Mouse (Mus musculus) brain, embryonic 18.5 days (tissue): Measurements from ENCODE around the gene Traf7.

Experiments used
- DNase-seq: peaks from one replicate; pipeline ENCODE4 v3.0.0-alpha.2; 2012; ENCODE audit warnings: low read depth, low spot score

Traf7 gene

GRCm38 (mm10) chr17:24527723-24528559 lies at the start of gene Traf7:
TSS of gene Traf7 (minus strand) at chr17:24527938.
- peak; percentile 100 for DNase-seq

GRCm38 (mm10) chr17:24573811-24574210 lies 46.1 kb upstream of the Traf7 start:
- no peak for DNase-seq

GRCm38 (mm10) chr17:24572651-24573245 lies 45.0 kb upstream of the Traf7 start:
- DNase-seq, result no peak

GRCm38 (mm10) chr17:24569837-24570236 lies 42.1 kb upstream of the Traf7 start:
- DNase-seq, result no peak

GRCm38 (mm10) chr17:24567034-24567779 lies 39.5 kb upstream of the Traf7 start:
- DNase-seq, result no peak

- DNase-seq, result no peak
These were observed 38.1 kb upstream of the Traf7 start for GRCm38 (mm10) chr17:24565792-24566191.

- no peak for DNase-seq
These were observed 37.4 kb upstream of the Traf7 start for GRCm38 (mm10) chr17:24565092-24565491.

- DNase-seq, result no peak
These were observed 36.7 kb upstream of the Traf7 start for GRCm38 (mm10) chr17:24564422-24564821.

GRCm38 (mm10) chr17:24563638-24564037 lies 35.9 kb upstream of the Traf7 start:
- no peak for DNase-seq

- no peak for DNase-seq
These were observed 33.9 kb upstream of the Traf7 start for GRCm38 (mm10) chr17:24561592-24561991.

- DNase-seq, result no peak
These were observed 32.7 kb upstream of the Traf7 start for GRCm38 (mm10) chr17:24560301-24561028.

GRCm38 (mm10) chr17:24559146-24559545 lies 31.4 kb upstream of the Traf7 start:
- no peak for DNase-seq

GRCm38 (mm10) chr17:24558600-24559099 lies 30.9 kb upstream of the Traf7 start:
- DNase-seq, result no peak

GRCm38 (mm10) chr17:24557091-24557490 lies 29.4 kb upstream of the Traf7 start:
- DNase-seq, result no peak

GRCm38 (mm10) chr17:24551050-24551444 lies 23.3 kb upstream of the Traf7 start:
- DNase-seq, result no peak

GRCm38 (mm10) chr17:24550416-24551049 lies 22.8 kb upstream of the Traf7 start:
- no peak for DNase-seq

- peak; percentile 95 for DNase-seq
These were observed 22.1 kb upstream of the Traf7 start, which contains the start of gene Pkd1 for GRCm38 (mm10) chr17:24549618-24550415. TSS of gene Pkd1 (plus strand) at chr17:24549834.

- no peak for DNase-seq
These were observed 21.3 kb upstream of the Traf7 start for GRCm38 (mm10) chr17:24548921-24549617.

GRCm38 (mm10) chr17:24548435-24548834 lies 20.7 kb upstream of the Traf7 start:
- DNase-seq, result no peak
